Mouse (Mus musculus): ENCODE data around the gene H3f3b.

GRCm38 (mm10) chr11:116042372-116043138, 14.8 kb upstream of the H3f3b start:
- TF ChIP-seq POLR2A (IDR thresholded peaks at IDR 0.05; ENCODE audit: insufficient read length, low read depth) (no peak), MAX (IDR thresholded peaks at IDR 0.05; ENCODE audit: low read depth) (no peak), TCF12 (IDR thresholded peaks at IDR 0.05; ENCODE audit: insufficient read depth, poor library complexity, severe bottlenecking) (no peak)

Data from myocyte (in vitro differentiated cells).